ENCODE assay signal across 8 mouse cellular contexts in genomic region chr7:121258826-121259496, GRCm38 (mm10).
DNase-seq lines count a peak whose midpoint lies in the region; ATAC-seq and TF ChIP-seq lines count a peak whose summit lies in the region.
"Had no signal": no experiment of that assay in that cellular context is flagged by ENCODE, and none has a peak within 500 bp of the region (broad histone marks: within the 10 kb centered on the region; RNA-seq: fewer than 3 reads in every experiment).

No protein-coding gene starts in this region.

- H3K9me3 ChIP-seq in lung, postnatal 0 days (ENCODE audit: low read length): no peaks in the 10 kb centered on the region

- peak; percentile 22 to 55 for DNase-seq in layer of hippocampus, postnatal 14 days (ENCODE audit: low spot score in 2 of 2)
- DNase-seq in layer of hippocampus, adult 9-11 months: no peak
- peak; percentile 51 for DNase-seq in Muller cell, postnatal 12 days (ENCODE audit: inconsistent ontology term)
- DNase-seq in brain, embryonic 14.5 days (ENCODE audit: low read depth): peak; percentile 71
- DNase-seq in lung, postnatal 0 days (ENCODE audit: low spot score): peak; percentile 62
- DNase-seq in retina, postnatal 1 day: peak; percentile 82

- peak; percentile 78; a peak in 3 of 4 replicates for ATAC-seq in hematopoietic stem cell, adult 5-6 weeks (replicated peaks in 1 of 2; ENCODE audit: insufficient read depth in 1 of 2, low FRiP score in 2 of 2, low TSS enrichment in 1 of 2, low read depth in 1 of 2, poor library complexity in 2 of 2, severe bottlenecking in 2 of 2)
- ATAC-seq in lung, postnatal 0 days: no peak

- TF ChIP-seq CTCF in brain, embryonic 14.5 days (IDR thresholded peaks at IDR 0.05; ENCODE audit: borderline replicate concordance, extremely low read depth, insufficient read depth, insufficient read length): peak; percentile 78; the same call in 1 of the 2 replicates
- peak; percentile 79 for TF ChIP-seq CTCF in lung, postnatal 0 days (IDR thresholded peaks at IDR 0.05)

- no peak overlapping the region for H3K4me3 ChIP-seq in lung, postnatal 0 days (ENCODE audit: low read depth, low read length)
- H3K4me3 ChIP-seq: myocyte had no signal

- no peaks in the 10 kb centered on the region for H3K27me3 ChIP-seq in lung, postnatal 0 days (replicated peaks; ENCODE audit: insufficient read depth, low read length)

- no peaks in the 10 kb centered on the region for H3K4me1 ChIP-seq in lung, postnatal 0 days (ENCODE audit: insufficient read depth, low read depth, low read length)

- no peak for TF ChIP-seq POLR2A in brain, embryonic 14.5 days (IDR thresholded peaks at IDR 0.05; ENCODE audit: borderline replicate concordance, extremely low read depth, insufficient read depth, insufficient read length, poor library complexity, severe bottlenecking)

- H3K36me3 ChIP-seq in lung, postnatal 0 days (ENCODE audit: insufficient read depth, low read length): no peaks in the 10 kb centered on the region

- no peak for TF ChIP-seq EP300 in lung, postnatal 0 days (IDR thresholded peaks at IDR 0.05)

- no peak overlapping the region for H3K4me2 ChIP-seq in lung, postnatal 0 days (replicated peaks; ENCODE audit: low read depth, low read length)

- no peak overlapping the region for H3K9ac ChIP-seq in lung, postnatal 0 days (replicated peaks; ENCODE audit: low read depth)

- H3K27ac ChIP-seq in lung, postnatal 0 days (ENCODE audit: low read length): no peak overlapping the region

- 46% methylated on average over 12 of the region's 12 CpGs for WGBS in lung, postnatal 0 days
